Mouse (Mus musculus) left cerebral cortex, postnatal 14 days (tissue): ENCODE results near the gene Gm27021. TPM values are rescaled to one million over a fixed set of nuclear protein-coding genes. Genes with fewer than 3 reads are reported as not detected.

ENCODE experiments used
- total RNA-seq, 2 experiments: library from RNA; stranded (reverse); gene quantifications; 2 replicates each; pipeline ENCODE4 v1.2.3; 2021

The Gm27021 gene
- total RNA-seq, 2 experiments from 2014 or later, result not detected

Other genes starting within 250 kb of the Gm27021 start
- gene Gins2, start 78.8 kb downstream of the Gm27021 start, total RNA-seq, result 1 to 10 TPM; 1.2 to 1.4 TPM
- gene 1190005I06Rik, start 20.4 kb downstream of the Gm27021 start, total RNA-seq, result 1 to 10 TPM; 5.7 to 6.7 TPM
- gene Cox4i1, start 143 bp upstream of the Gm27021 start, total RNA-seq, result 1,000 to 10,000 TPM; 1,181 to 1,191 TPM
- gene Emc8, start 494 bp upstream of the Gm27021 start, total RNA-seq, result 10 to 100 TPM; 72.6 to 78.6 TPM
- 1 to 10 TPM; 3.9 to 5.2 TPM for gene Irf8, start 68.3 kb upstream of the Gm27021 start, total RNA-seq